Comparison of ENCODE assay signal across 27 mouse cellular contexts in the genomic region with DNA sequence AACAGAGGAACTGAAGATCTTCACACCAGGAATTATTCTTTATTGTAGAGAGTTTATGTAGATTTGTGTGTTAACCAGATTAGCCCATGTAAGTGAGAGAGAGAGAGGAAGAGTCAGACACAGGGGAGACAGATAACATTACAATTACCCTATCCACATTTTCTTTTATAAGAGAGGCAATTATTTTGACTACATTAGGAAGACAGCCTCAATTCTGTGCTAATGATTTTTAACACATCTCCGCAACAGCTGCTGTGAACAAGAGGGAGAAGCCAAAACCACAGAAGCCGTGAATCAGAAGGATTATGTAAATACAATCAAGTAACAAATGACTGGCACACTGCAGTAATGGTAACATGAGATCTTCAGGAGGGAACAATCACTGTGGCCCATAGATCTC. TPM values are rescaled to one million over a fixed set of nuclear protein-coding genes. Genes with fewer than 3 reads are reported as not detected.
DNase-seq lines count a peak whose midpoint lies in the region; TF ChIP-seq lines count a peak whose summit lies in the region.
"Had no signal": no experiment of that assay in that cellular context is flagged by ENCODE, and none has a peak within 500 bp of the region (broad histone marks: within the 10 kb centered on the region; RNA-seq: fewer than 3 reads in every experiment).

No protein-coding gene starts in this region.

- DNase-seq in layer of hippocampus, adult 11-12 months (ENCODE audit: low spot score), result peak; percentile 71
- no peak for DNase-seq in layer of hippocampus, postnatal 10 days (ENCODE audit: low spot score in 2 of 2)
- DNase-seq in 3T3-L1 (ENCODE audit: low read depth, low spot score), result peak; percentile 72
- peak; percentile 66 to 89 for DNase-seq in layer of hippocampus, adult 2 months (ENCODE audit: low spot score in 2 of 2)
- DNase-seq in midbrain, embryonic 10.5 days (ENCODE audit: low spot score), result no peak
- no peak for DNase-seq in B cell, adult 2 months
- no peak for DNase-seq in heart, adult 2 months
- DNase-seq: adrenal gland, postnatal 25 days; cerebellum, adult 11 months; cerebellum, adult 9-11 months; gastrocnemius, adult 2 months; heart, postnatal 36 days; kidney, adult 11 months; kidney, postnatal 10 days; left cerebral cortex, postnatal 4 days; lung, postnatal 4 days; spleen, adult 18-20 months had no signal

- intact Hi-C loops in heart, adult 2 months (cut with DNase I), result no loop called here

- H3K4me3 ChIP-seq in C2C12 (ENCODE audit: insufficient read depth, poor library complexity, severe bottlenecking), result no peak overlapping the region
- H3K4me3 ChIP-seq in layer of hippocampus, adult 2 months, result no peak overlapping the region
- no peak overlapping the region for H3K4me3 ChIP-seq in midbrain, embryonic 10.5 days
- no peak overlapping the region for H3K4me3 ChIP-seq in heart, adult 2 months
- H3K4me3 ChIP-seq: embryonic facial prominence, embryonic 12.5 days; erythroblast, embryonic 14.5 days; gastrocnemius, adult 2 months; heart, embryonic 15.5 days; hindbrain, embryonic 13.5 days; limb, embryonic 15.5 days; lung, embryonic 15.5 days; midbrain, embryonic 15.5 days; neural tube, embryonic 15.5 days had no signal

- no peak overlapping the region for H3ac ChIP-seq in C2C12 (ENCODE audit: control insufficient read depth, insufficient read length, low read depth)

- no peaks in the 10 kb centered on the region for H3K4me1 ChIP-seq in midbrain, embryonic 10.5 days
- H3K4me1 ChIP-seq in heart, adult 2 months (ENCODE audit: control insufficient read depth, insufficient read depth, low read length), result no peaks in the 10 kb centered on the region
- H3K4me1 ChIP-seq: embryonic facial prominence, embryonic 12.5 days; heart, embryonic 15.5 days; hindbrain, embryonic 13.5 days; limb, embryonic 15.5 days; lung, embryonic 15.5 days; midbrain, embryonic 15.5 days; neural tube, embryonic 15.5 days had no signal

- TF ChIP-seq POLR2A in heart, adult 2 months (IDR thresholded peaks at IDR 0.05; ENCODE audit: insufficient read depth, low read depth, low read length), result no peak

- H3K27me3 ChIP-seq in C2C12 (ENCODE audit: control insufficient read depth, insufficient read depth, insufficient read length), result no peaks in the 10 kb centered on the region
- no peaks in the 10 kb centered on the region for H3K27me3 ChIP-seq in midbrain, embryonic 10.5 days (ENCODE audit: low read depth, poor library complexity, severe bottlenecking)
- H3K27me3 ChIP-seq in heart, adult 2 months (ENCODE audit: control insufficient read depth, insufficient read depth, low read length), result no peaks in the 10 kb centered on the region
- H3K27me3 ChIP-seq: embryonic facial prominence, embryonic 12.5 days; heart, embryonic 15.5 days; hindbrain, embryonic 13.5 days; limb, embryonic 15.5 days; lung, embryonic 15.5 days; midbrain, embryonic 15.5 days; neural tube, embryonic 15.5 days had no signal

- H3K36me3 ChIP-seq in C2C12 (ENCODE audit: control insufficient read depth, insufficient read depth), result peaks cover 83% of the 10 kb centered on the region
- peaks cover 84% of the 10 kb centered on the region for H3K36me3 ChIP-seq in midbrain, embryonic 10.5 days
- H3K36me3 ChIP-seq in heart, adult 2 months (ENCODE audit: control insufficient read depth, insufficient read depth, low read length), result no peaks in the 10 kb centered on the region; the same call in 1 of the 2 replicates

- peaks cover 16% of the 10 kb centered on the region for H3K79me3 ChIP-seq in C2C12 (ENCODE audit: low read depth)

- TF ChIP-seq EP300 in heart, adult 2 months (IDR thresholded peaks at IDR 0.05; ENCODE audit: insufficient read depth, low read depth, low read length), result no peak

- WGBS in midbrain, embryonic 10.5 days, result 73% methylated on average over 2 of the region's 2 CpGs
- WGBS in heart, adult 2 months, result 82% methylated on average over 2 of the region's 2 CpGs

- H3K27ac ChIP-seq in layer of hippocampus, adult 2 months, result peak overlapping the region; percentile 72
- H3K27ac ChIP-seq in midbrain, embryonic 10.5 days (replicated peaks), result no peak overlapping the region
- no peak overlapping the region for H3K27ac ChIP-seq in heart, adult 2 months
- H3K27ac ChIP-seq: embryonic facial prominence, embryonic 12.5 days; gastrocnemius, adult 2 months; heart, embryonic 15.5 days; hindbrain, embryonic 13.5 days; limb, embryonic 15.5 days; liver, embryonic 14.5 days; lung, embryonic 15.5 days; midbrain, embryonic 15.5 days; neural tube, embryonic 15.5 days had no signal

- no peaks in the 10 kb centered on the region for H3K9me3 ChIP-seq in midbrain, embryonic 10.5 days (replicated peaks)
- H3K9me3 ChIP-seq: embryonic facial prominence, embryonic 12.5 days; heart, embryonic 15.5 days; hindbrain, embryonic 13.5 days; limb, embryonic 15.5 days; lung, embryonic 15.5 days; midbrain, embryonic 15.5 days; neural tube, embryonic 15.5 days had no signal

- TF ChIP-seq CTCF in C2C12 (IDR thresholded peaks at IDR 0.05; ENCODE audit: control insufficient read depth, insufficient read depth, insufficient read length), result no peak
- no peak for TF ChIP-seq CTCF in layer of hippocampus, adult 2 months (conservative IDR thresholded peaks at IDR 0.05)
- no peak for TF ChIP-seq CTCF in heart, adult 2 months (IDR thresholded peaks at IDR 0.05)

- H3K9ac ChIP-seq in heart, adult 2 months (ENCODE audit: low read depth, low read length), result no peak overlapping the region
- H3K9ac ChIP-seq: embryonic facial prominence, embryonic 12.5 days; heart, embryonic 15.5 days; hindbrain, embryonic 13.5 days; limb, embryonic 15.5 days; liver, embryonic 14.5 days; lung, embryonic 15.5 days; midbrain, embryonic 15.5 days; neural tube, embryonic 15.5 days had no signal

- peaks cover 26% of the 10 kb centered on the region for H3K79me2 ChIP-seq in C2C12 (ENCODE audit: control insufficient read depth, insufficient read depth)
- no peaks in the 10 kb centered on the region; the same call in 1 of the 2 replicates for H3K79me2 ChIP-seq in heart, adult 2 months (replicated peaks; ENCODE audit: control insufficient read depth, insufficient read depth, low read length)

TF ChIP-seq in C2C12, 6 proteins besides CTCF, POLR2A, EP300 and RAD21:
- TF ChIP-seq MYOG (IDR thresholded peaks at IDR 0.05; ENCODE audit: control insufficient read depth, extremely low read depth, insufficient read length) (no peak), MYOD1 (IDR thresholded peaks at IDR 0.05; ENCODE audit: control insufficient read depth, insufficient read length, low read depth) (peak; percentile 80)

RNA-seq across cellular contexts. Expression of a gene that starts 12.5 kb away (rescaled TPM):
- 10 to 100 TPM; 24.9 to 25.2 TPM for total RNA-seq in layer of hippocampus, postnatal 10 days (2021)
- polyA plus RNA-seq in C2C12 (2012; fragmentation: generic; extraction: Trizol), result 8.5 TPM
- total RNA-seq in layer of hippocampus, adult 2 months (2021), result 10 to 100 TPM; 26.7 to 29.7 TPM
- polyA plus RNA-seq in midbrain, embryonic 10.5 days (2016; fragmentation: Nextera tagmentation; extraction: Ambion mirVana), result 38.6 and 38.7 TPM in 2 replicates
- total RNA-seq in heart, adult 2 months (2021), result 10 to 100 TPM; 10.7 to 15.5 TPM
- 2.1 and 6.6 TPM in 2 replicates for polyA plus RNA-seq in heart, adult 2 months (2012; rRNA removed)

Comparison
In these comparisons a context has a peak if more than half of its experiments do, and no peak if none do; other contexts are left out.
1. DNase-seq: peak in layer of hippocampus, adult 11-12 months (single experiment), 3T3-L1 (single experiment) and layer of hippocampus, adult 2 months (2 of 2); none in layer of hippocampus, postnatal 10 days (0 of 2), midbrain, embryonic 10.5 days (single experiment), B cell, adult 2 months (0 of 2) and heart, adult 2 months (0 of 2).